Mouse (Mus musculus) liver, embryonic 16.5 days (tissue): ENCODE data around the gene Tpgs1. TPM values are rescaled to one million over a fixed set of nuclear protein-coding genes. Genes with fewer than 3 reads are reported as not detected.

Source experiments
- ATAC-seq: fragments of 200-750 bp; cut with Nextera tagmentation; 2 replicates; pipeline ENCODE4 v1.8.0; 2017; ENCODE audit warnings: low read depth, mild to moderate bottlenecking, moderate number of reproducible peaks, moderate library complexity
- H3K27ac ChIP-seq: fragments of 300-500 bp; sonication (generic); 2 replicates; pipeline ENCODE4 v1.5.1; 2014; ENCODE audit warnings: mild to moderate bottlenecking, low read length
- H3K27me3 ChIP-seq: fragments of 300-500 bp; sonication (generic); 2 replicates; pipeline ENCODE4 v1.6.1; 2014; ENCODE audit warnings: low read depth, low read length, mixed read lengths; ENCODE audit not compliant: control insufficient read depth, insufficient read depth
- H3K36me3 ChIP-seq: fragments of 300-500 bp; sonication (generic); 2 replicates; pipeline ENCODE4 v1.6.1; 2014; ENCODE audit warnings: mild to moderate bottlenecking; ENCODE audit not compliant: control insufficient read depth, insufficient read depth
- H3K4me1 ChIP-seq: fragments of 300-500 bp; sonication (generic); 2 replicates; pipeline ENCODE4 v1.6.1; 2014; ENCODE audit warnings: low read depth, low read length, mixed read lengths; ENCODE audit not compliant: control insufficient read depth
- H3K4me2 ChIP-seq: fragments of 300-500 bp; sonication (generic); 2 replicates; pipeline ENCODE4 v1.6.1; 2014; ENCODE audit warnings: low read depth, low read length, mixed read lengths
- H3K4me3 ChIP-seq: fragments of 300-500 bp; sonication (generic); 2 replicates; pipeline ENCODE4 v1.5.1; 2014; ENCODE audit warnings: low read depth, mild to moderate bottlenecking, low read length
- H3K9ac ChIP-seq: fragments of 300-500 bp; sonication (generic); 2 replicates; pipeline ENCODE4 v1.6.1; 2014; ENCODE audit warnings: low read depth, low read length
- H3K9me3 ChIP-seq: fragments of 300-500 bp; sonication (generic); replicated peaks from 2 replicates; pipeline ENCODE4 v1.6.1; 2016; ENCODE audit warnings: low read length; ENCODE audit not compliant: control insufficient read depth
- WGBS: fragments of 180-500 bp; shearing (Covaris S2); extraction: QIAGEN DNeasy Blood & Tissue Kit; methylation state at CpG from one replicate; pipeline ENCODE4 v1.1.7; 2014; ENCODE audit not compliant: insufficient replicate concordance; 5-methylcytosine and 5-hydroxymethylcytosine counted together
- polyA plus RNA-seq: library from polyadenylated mRNA; unstranded; fragments of >200 nt; fragmentation: Nextera tagmentation; extraction: Ambion mirVana; gene quantifications from 2 replicates; pipeline ENCODE4 v1.2.1, GENCODE M21; 2015

The Tpgs1 gene
- polyA plus RNA-seq, 1 experiment from 2014 or later = 19.4 TPM

- Histone ChIP-seq H3K36me3 (no peaks in the 10 kb centered on the region), H3K27me3 (no peaks in the 10 kb centered on the region), H3K4me1 (peaks cover 12% of the 10 kb centered on the region), H3K4me3 (no peak overlapping the region), H3K9me3 (no peaks in the 10 kb centered on the region), H3K4me2 (no peak overlapping the region), H3K9ac (no peak overlapping the region), H3K27ac (no peak overlapping the region)
- WGBS = 61% methylated on average over 3 of the region's 3 CpGs
- ATAC-seq = no peak
These were observed 2.9 kb downstream of the Tpgs1 start for GRCm38 (mm10) chr10:79672088-79672455.

- peaks cover 12% of the 10 kb centered on the region for H3K4me1 ChIP-seq
- H3K27me3 ChIP-seq = no peaks in the 10 kb centered on the region
- no peak overlapping the region for H3K4me2 ChIP-seq
- H3K27ac ChIP-seq = no peak overlapping the region
- H3K9ac ChIP-seq = no peak overlapping the region
- 54% methylated on average over 3 of the region's 3 CpGs for WGBS
- no peaks in the 10 kb centered on the region for H3K36me3 ChIP-seq
- H3K9me3 ChIP-seq = no peaks in the 10 kb centered on the region
- H3K4me3 ChIP-seq = no peak overlapping the region
- ATAC-seq = no peak
These were observed 3.9 kb downstream of the Tpgs1 start for GRCm38 (mm10) chr10:79673054-79673453.

- ATAC-seq = no peak
- Histone ChIP-seq H3K36me3 (no peaks in the 10 kb centered on the region), H3K27me3 (no peaks in the 10 kb centered on the region; the same call in 1 of the 2 replicates), H3K4me3 (no peak overlapping the region), H3K27ac (no peak overlapping the region), H3K4me1 (peaks cover 8% of the 10 kb centered on the region), H3K9me3 (no peaks in the 10 kb centered on the region), H3K9ac (no peak overlapping the region), H3K4me2 (no peak overlapping the region)
- 74% methylated on average over 44 of the region's 44 CpGs for WGBS
These were observed 6.3 kb downstream of the Tpgs1 start for GRCm38 (mm10) chr10:79675346-79676035.

- Histone ChIP-seq H3K4me3 (peak overlapping the region; percentile 72), H3K9me3 (no peaks in the 10 kb centered on the region), H3K27ac (peak overlapping the region; percentile 100), H3K9ac (peak overlapping the region; percentile 77), H3K4me1 (peaks cover 33% of the 10 kb centered on the region), H3K36me3 (peaks cover 14% of the 10 kb centered on the region), H3K27me3 (no peaks in the 10 kb centered on the region; the same call in 1 of the 2 replicates), H3K4me2 (peak overlapping the region; percentile 99)
- WGBS = 27% methylated on average over 11 of the region's 11 CpGs
- ATAC-seq = no peak
These were observed 11.7 kb downstream of the Tpgs1 start for GRCm38 (mm10) chr10:79680606-79681495.

- peak within 1 kb of the TSS; percentile 99 for H3K4me2 ChIP-seq
- H3K27ac ChIP-seq = peak within 1 kb of the TSS; percentile 100
- WGBS = under 1% methylated on average over 79 of the region's 84 CpGs
- peak within 1 kb of the TSS; percentile 86 for H3K9ac ChIP-seq
- H3K27me3 ChIP-seq = no peaks in the 10 kb centered on the region; the same call in 1 of the 2 replicates
- peak within 1 kb of the TSS; percentile 72 for H3K4me3 ChIP-seq
- peak; percentile 92 for ATAC-seq
- H3K9me3 ChIP-seq = no peaks in the 10 kb centered on the region
- peaks cover 33% of the 10 kb centered on the region for H3K4me1 ChIP-seq
- peaks cover 22% of the 10 kb centered on the region for H3K36me3 ChIP-seq
These were observed 12.5 kb downstream of the Tpgs1 start, which contains the start of gene Cdc34 for GRCm38 (mm10) chr10:79681591-79682245. Gene Cdc34 (plus strand): TSS chr10:79682195.

GRCm38 (mm10) chr10:79682551-79682915, 13.4 kb downstream of the Tpgs1 start:
- no peaks in the 10 kb centered on the region for H3K9me3 ChIP-seq
- peaks cover 30% of the 10 kb centered on the region for H3K36me3 ChIP-seq
- H3K4me2 ChIP-seq = peak overlapping the region; percentile 95
- H3K27me3 ChIP-seq = no peaks in the 10 kb centered on the region; the same call in 1 of the 2 replicates
- H3K9ac ChIP-seq = peak overlapping the region; percentile 86
- no peak for ATAC-seq
- 0% methylated on average over 10 of the region's 10 CpGs for WGBS
- peak overlapping the region; percentile 80 for H3K27ac ChIP-seq
- peak overlapping the region; percentile 72 for H3K4me3 ChIP-seq
- peaks cover 33% of the 10 kb centered on the region for H3K4me1 ChIP-seq

- no peaks in the 10 kb centered on the region; the same call in 1 of the 2 replicates for H3K27me3 ChIP-seq
- H3K9me3 ChIP-seq = no peaks in the 10 kb centered on the region
- H3K27ac ChIP-seq = peak overlapping the region; percentile 80
- peaks cover 33% of the 10 kb centered on the region for H3K4me1 ChIP-seq
- H3K4me2 ChIP-seq = peak overlapping the region; percentile 95
- ATAC-seq = no peak
- H3K36me3 ChIP-seq = peaks cover 35% of the 10 kb centered on the region
- H3K9ac ChIP-seq = peak overlapping the region; percentile 86
- WGBS = 1% methylated on average over 10 of the region's 10 CpGs
- H3K4me3 ChIP-seq = peak overlapping the region; percentile 72
These were observed 13.9 kb downstream of the Tpgs1 start for GRCm38 (mm10) chr10:79682916-79683582.
